Mouse (Mus musculus): ENCODE data around the gene Msrb1.

Gene Msrb1

GRCm38 (mm10) chr17:24743896-24744295 is 7.5 kb downstream of the Msrb1 start:
- no peak for DNase-seq (ENCODE audit: low spot score)

GRCm38 (mm10) chr17:24744381-24744780 is 7.9 kb downstream of the Msrb1 start:
- DNase-seq (ENCODE audit: low spot score): no peak

- DNase-seq (ENCODE audit: low spot score): peak; percentile 79
Observed at GRCm38 (mm10) chr17:24745526-24746497, 9.4 kb downstream of the Msrb1 start.

- no peak for DNase-seq (ENCODE audit: low spot score)
Observed at GRCm38 (mm10) chr17:24746986-24747385, 10.5 kb downstream of the Msrb1 start.

- no peak for DNase-seq (ENCODE audit: low spot score)
Observed at GRCm38 (mm10) chr17:24751528-24751927, 15.1 kb downstream of the Msrb1 start.

GRCm38 (mm10) chr17:24752415-24753394 is 16.3 kb downstream of the Msrb1 start, which contains the start of gene Hs3st6:
TSS of gene Hs3st6 (plus strand) at chr17:24752988.
- peak; percentile 9 for DNase-seq (ENCODE audit: low spot score)

- DNase-seq (ENCODE audit: low spot score): no peak
Observed at GRCm38 (mm10) chr17:24757394-24757793, 21.0 kb downstream of the Msrb1 start.

GRCm38 (mm10) chr17:24761121-24761520 is 24.7 kb downstream of the Msrb1 start:
- DNase-seq (ENCODE audit: low spot score): no peak

GRCm38 (mm10) chr17:24765016-24765905 is 28.8 kb downstream of the Msrb1 start:
- no peak for DNase-seq (ENCODE audit: low spot score)

- DNase-seq (ENCODE audit: low spot score): no peak
Observed at GRCm38 (mm10) chr17:24766266-24766875, 29.9 kb downstream of the Msrb1 start.

GRCm38 (mm10) chr17:24769146-24769545 is 32.7 kb downstream of the Msrb1 start:
- DNase-seq (ENCODE audit: low spot score): no peak

GRCm38 (mm10) chr17:24773241-24773640 is 36.8 kb downstream of the Msrb1 start:
- DNase-seq (ENCODE audit: low spot score): no peak

- no peak for DNase-seq (ENCODE audit: low spot score)
Observed at GRCm38 (mm10) chr17:24775173-24775572, 38.7 kb downstream of the Msrb1 start.

- DNase-seq (ENCODE audit: low spot score): no peak
Observed at GRCm38 (mm10) chr17:24777073-24777472, 40.6 kb downstream of the Msrb1 start.

GRCm38 (mm10) chr17:24780821-24781220 is 44.4 kb downstream of the Msrb1 start:
- DNase-seq (ENCODE audit: low spot score): no peak

GRCm38 (mm10) chr17:24792190-24792589 is 55.7 kb downstream of the Msrb1 start:
- no peak for DNase-seq (ENCODE audit: low spot score)
